Mouse (Mus musculus): ENCODE measurements around the gene Rhbdd3. TPM values are rescaled to one million over a fixed set of nuclear protein-coding genes. Genes with fewer than 3 reads are reported as not detected.
A peak's percentile ranks its signal among the peaks of the same experiment; 100 is the strongest.

Rhbdd3 gene
- polyA plus RNA-seq, 1 experiment from 2014 or later, result 11.1 TPM

DNA sequence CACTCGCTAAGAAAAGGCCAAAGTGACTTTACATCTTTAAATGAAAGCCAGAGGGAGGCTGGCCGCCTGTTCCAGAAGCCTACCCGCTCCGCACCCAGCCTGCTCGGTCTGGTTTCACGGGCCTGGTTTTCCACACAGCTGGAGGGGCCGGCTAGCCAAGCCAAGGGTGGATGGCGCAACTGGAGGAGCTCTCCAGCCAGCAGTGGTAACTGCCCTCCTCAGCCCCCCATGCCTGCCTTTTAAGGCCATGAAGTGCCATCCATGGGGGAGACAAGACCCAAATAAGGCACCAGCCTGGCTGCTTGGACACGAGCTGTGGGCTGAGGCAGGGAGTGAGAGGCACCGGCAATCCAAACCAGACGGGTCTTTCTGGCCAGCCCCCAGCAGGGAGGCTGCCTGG lies 37.2 kb downstream of the Rhbdd3 start:
- ATAC-seq (ENCODE audit: low read depth), result no peak
- WGBS (ENCODE audit: insufficient replicate concordance), result 68% methylated on average over 11 of the region's 11 CpGs
- H3K27ac ChIP-seq (ENCODE audit: low read length), result no peak overlapping the region

DNA sequence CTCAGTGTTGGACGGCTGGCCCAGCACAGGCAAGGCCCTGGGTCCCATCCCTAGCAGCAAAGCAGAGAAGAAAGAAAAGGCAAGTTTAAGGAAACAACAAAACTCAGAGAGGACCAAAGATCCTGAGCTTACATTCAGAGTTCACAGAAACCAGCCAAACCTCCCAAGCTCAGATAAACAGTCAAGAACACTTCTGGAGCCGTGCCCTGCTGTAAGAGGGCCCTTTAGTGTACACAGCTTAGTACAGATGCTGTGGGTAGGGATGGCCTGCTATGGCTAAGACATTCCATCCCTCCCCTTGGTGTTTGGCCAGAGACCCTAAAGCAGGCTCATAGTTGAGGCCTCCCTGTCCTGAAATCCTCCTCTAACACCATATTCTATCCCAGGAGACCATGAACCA lies 39.9 kb downstream of the Rhbdd3 start:
- H3K27ac ChIP-seq (ENCODE audit: low read length), result no peak overlapping the region
- no peaks in the 10 kb centered on the region for H3K27me3 ChIP-seq (ENCODE audit: control insufficient read depth, insufficient read depth, low read depth, low read length)
- no peaks in the 10 kb centered on the region for H3K36me3 ChIP-seq (ENCODE audit: control insufficient read depth, insufficient read depth)
- H3K9me3 ChIP-seq (replicated peaks; ENCODE audit: control insufficient read depth, low read length), result no peaks in the 10 kb centered on the region
- no peak overlapping the region for H3K4me3 ChIP-seq (ENCODE audit: low read depth, low read length)
- peaks cover 15% of the 10 kb centered on the region for H3K4me1 ChIP-seq (ENCODE audit: control insufficient read depth, low read depth, low read length)
- no peak overlapping the region for H3K4me2 ChIP-seq (ENCODE audit: low read depth, low read length)
- ATAC-seq (ENCODE audit: low read depth), result no peak
- H3K9ac ChIP-seq (ENCODE audit: low read depth, low read length), result no peak overlapping the region
- WGBS (ENCODE audit: insufficient replicate concordance), result 46% methylated on average over 2 of the region's 2 CpGs

More for the DNA sequence above, 37.2 kb downstream of the Rhbdd3 start:
- no peaks in the 10 kb centered on the region for H3K27me3 ChIP-seq (ENCODE audit: control insufficient read depth, insufficient read depth, low read depth, low read length)
- no peaks in the 10 kb centered on the region for H3K9me3 ChIP-seq (replicated peaks; ENCODE audit: control insufficient read depth, low read length)
- no peak overlapping the region for H3K4me3 ChIP-seq (ENCODE audit: low read depth, low read length)
- H3K36me3 ChIP-seq (ENCODE audit: control insufficient read depth, insufficient read depth), result no peaks in the 10 kb centered on the region
- peaks cover 12% of the 10 kb centered on the region for H3K4me1 ChIP-seq (ENCODE audit: control insufficient read depth, low read depth, low read length)
- H3K9ac ChIP-seq (ENCODE audit: low read depth, low read length), result no peak overlapping the region
- H3K4me2 ChIP-seq (ENCODE audit: low read depth, low read length), result no peak overlapping the region

DNA sequence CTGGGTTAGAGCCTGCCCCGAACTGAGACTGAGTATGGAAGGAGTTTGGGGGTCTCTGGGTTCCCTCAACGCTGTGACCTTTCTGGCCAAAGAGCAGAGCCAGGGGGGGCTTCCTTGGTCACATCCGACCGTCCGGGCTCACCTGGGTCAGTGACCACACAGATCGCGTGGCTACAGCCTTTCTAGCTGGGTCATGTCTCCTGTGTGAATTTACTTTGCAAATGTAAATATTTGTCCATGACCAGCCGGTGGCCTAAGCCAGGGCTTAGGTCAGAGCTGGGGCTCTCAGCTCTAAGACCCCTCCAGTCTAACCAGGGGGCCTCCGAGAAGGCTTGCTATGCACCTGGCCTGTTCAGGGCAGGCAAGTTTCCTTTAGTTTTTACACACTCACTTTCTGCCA lies 40.6 kb downstream of the Rhbdd3 start:
- peaks cover 15% of the 10 kb centered on the region for H3K4me1 ChIP-seq (ENCODE audit: control insufficient read depth, low read depth, low read length)
- H3K36me3 ChIP-seq (ENCODE audit: control insufficient read depth, insufficient read depth), result no peaks in the 10 kb centered on the region
- H3K27ac ChIP-seq (ENCODE audit: low read length), result no peak overlapping the region
- no peak overlapping the region for H3K4me2 ChIP-seq (ENCODE audit: low read depth, low read length)
- no peak overlapping the region for H3K9ac ChIP-seq (ENCODE audit: low read depth, low read length)
- no peak overlapping the region for H3K4me3 ChIP-seq (ENCODE audit: low read depth, low read length)
- H3K9me3 ChIP-seq (replicated peaks; ENCODE audit: control insufficient read depth, low read length), result no peaks in the 10 kb centered on the region
- peak; percentile 73 for ATAC-seq (ENCODE audit: low read depth)
- H3K27me3 ChIP-seq (ENCODE audit: control insufficient read depth, insufficient read depth, low read depth, low read length), result no peaks in the 10 kb centered on the region
- 68% methylated on average over 9 of the region's 9 CpGs for WGBS (ENCODE audit: insufficient replicate concordance)

DNA sequence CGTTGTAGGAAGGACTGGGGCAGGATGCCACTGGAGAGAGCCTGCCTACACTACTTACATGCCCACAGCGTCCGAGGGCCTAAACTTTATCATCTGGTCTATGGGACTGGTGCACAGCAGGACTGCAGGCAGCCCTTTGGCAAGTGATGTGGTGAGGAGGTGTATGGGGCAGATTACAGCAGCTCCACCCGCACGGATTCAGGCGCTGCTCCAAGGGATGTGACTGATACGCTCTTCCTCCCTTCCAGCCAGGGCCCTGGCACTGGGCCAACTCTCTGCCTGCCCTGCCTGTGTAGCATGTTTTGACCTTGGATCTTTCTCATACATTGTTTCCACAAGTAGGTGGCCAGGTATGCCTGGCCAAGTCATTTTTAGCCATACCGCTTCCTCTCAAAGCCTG lies 41.9 kb downstream of the Rhbdd3 start:
- no peak overlapping the region for H3K9ac ChIP-seq (ENCODE audit: low read depth, low read length)
- WGBS (ENCODE audit: insufficient replicate concordance), result 50% methylated on average over 8 of the region's 8 CpGs
- no peak overlapping the region for H3K27ac ChIP-seq (ENCODE audit: low read length)
- H3K36me3 ChIP-seq (ENCODE audit: control insufficient read depth, insufficient read depth), result no peaks in the 10 kb centered on the region
- ATAC-seq (ENCODE audit: low read depth), result peak; percentile 61
- no peaks in the 10 kb centered on the region for H3K27me3 ChIP-seq (ENCODE audit: control insufficient read depth, insufficient read depth, low read depth, low read length)
- peaks cover 15% of the 10 kb centered on the region for H3K4me1 ChIP-seq (ENCODE audit: control insufficient read depth, low read depth, low read length)
- no peak overlapping the region for H3K4me2 ChIP-seq (ENCODE audit: low read depth, low read length)
- H3K9me3 ChIP-seq (replicated peaks; ENCODE audit: control insufficient read depth, low read length), result no peaks in the 10 kb centered on the region
- H3K4me3 ChIP-seq (ENCODE audit: low read depth, low read length), result no peak overlapping the region

DNA sequence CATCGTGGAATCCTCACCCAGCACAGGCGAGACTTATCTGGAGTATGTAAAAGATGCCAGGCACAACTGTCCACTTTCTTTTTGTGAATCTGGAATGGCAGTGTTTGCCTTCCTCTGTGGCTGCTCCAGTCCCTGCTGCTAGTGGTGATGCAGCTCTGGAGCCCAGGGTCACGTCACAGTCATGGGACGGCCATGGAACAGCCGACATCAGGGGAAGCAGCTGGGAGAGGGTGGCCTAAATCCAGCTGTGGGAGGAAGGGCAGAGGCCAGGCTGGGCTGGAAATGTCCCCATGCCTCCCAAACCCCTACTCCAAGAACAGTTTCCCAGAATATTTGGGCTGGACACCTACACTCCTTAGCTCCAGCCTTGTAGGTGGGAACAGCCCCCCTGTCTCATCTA lies 42.5 kb downstream of the Rhbdd3 start:
- Histone ChIP-seq H3K27me3 (ENCODE audit: control insufficient read depth, insufficient read depth, low read depth, low read length) (no peaks in the 10 kb centered on the region), H3K36me3 (ENCODE audit: control insufficient read depth, insufficient read depth) (no peaks in the 10 kb centered on the region), H3K4me2 (ENCODE audit: low read depth, low read length) (no peak overlapping the region), H3K9ac (ENCODE audit: low read depth, low read length) (no peak overlapping the region), H3K27ac (ENCODE audit: low read length) (no peak overlapping the region), H3K9me3 (replicated peaks; ENCODE audit: control insufficient read depth, low read length) (no peaks in the 10 kb centered on the region), H3K4me1 (ENCODE audit: control insufficient read depth, low read depth, low read length) (peaks cover 15% of the 10 kb centered on the region), H3K4me3 (ENCODE audit: low read depth, low read length) (no peak overlapping the region)
- ATAC-seq (ENCODE audit: low read depth), result no peak
- 57% methylated on average over 5 of the region's 5 CpGs for WGBS (ENCODE audit: insufficient replicate concordance)

DNA sequence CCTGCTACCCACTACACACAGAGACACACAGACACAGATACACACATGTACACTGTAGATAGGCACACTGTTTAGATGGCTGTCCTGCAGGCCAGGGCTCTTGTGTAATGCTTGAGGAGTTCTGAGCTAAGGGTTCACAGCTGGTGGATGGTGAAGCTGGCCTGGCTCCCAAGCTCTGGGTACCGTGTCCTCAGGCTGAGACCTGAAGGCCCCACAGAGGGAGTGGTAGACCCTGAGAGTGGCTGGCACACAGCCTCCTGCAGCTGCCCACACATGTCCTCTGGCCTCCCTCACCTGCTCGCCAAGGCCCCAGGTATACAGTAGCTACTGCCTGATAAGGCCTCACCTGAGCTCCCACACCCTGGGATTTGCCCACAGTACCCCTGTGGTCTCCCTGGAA lies 43.2 kb downstream of the Rhbdd3 start:
- no peaks in the 10 kb centered on the region for H3K9me3 ChIP-seq (replicated peaks; ENCODE audit: control insufficient read depth, low read length)
- 56% methylated on average over 2 of the region's 2 CpGs for WGBS (ENCODE audit: insufficient replicate concordance)
- no peaks in the 10 kb centered on the region for H3K27me3 ChIP-seq (ENCODE audit: control insufficient read depth, insufficient read depth, low read depth, low read length)
- H3K36me3 ChIP-seq (ENCODE audit: control insufficient read depth, insufficient read depth), result no peaks in the 10 kb centered on the region
- no peak overlapping the region for H3K4me3 ChIP-seq (ENCODE audit: low read depth, low read length)
- H3K27ac ChIP-seq (ENCODE audit: low read length), result no peak overlapping the region
- H3K9ac ChIP-seq (ENCODE audit: low read depth, low read length), result no peak overlapping the region
- H3K4me2 ChIP-seq (ENCODE audit: low read depth, low read length), result no peak overlapping the region
- peaks cover 15% of the 10 kb centered on the region for H3K4me1 ChIP-seq (ENCODE audit: control insufficient read depth, low read depth, low read length)
- no peak for ATAC-seq (ENCODE audit: low read depth)

DNA sequence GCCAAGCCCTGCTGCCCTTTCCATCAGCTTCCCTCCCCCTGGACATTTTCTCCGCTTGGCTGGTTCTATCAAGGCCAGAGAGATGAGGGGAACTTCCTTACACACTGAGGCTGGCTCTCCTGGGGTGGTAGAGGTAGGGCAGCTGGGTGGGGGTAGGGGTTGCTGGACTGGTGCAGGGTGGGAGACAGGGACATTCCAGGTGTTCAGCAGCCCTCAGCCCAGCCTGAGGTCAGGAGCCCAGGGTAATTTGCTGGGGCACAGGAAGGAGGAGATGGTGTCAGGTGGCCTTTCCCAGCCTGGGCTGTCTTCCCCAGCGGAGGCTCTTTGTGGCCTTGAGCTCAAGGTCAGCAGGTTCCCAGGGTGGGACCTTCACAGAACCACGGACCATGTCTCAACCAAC lies 46.9 kb downstream of the Rhbdd3 start:
- Histone ChIP-seq H3K9me3 (replicated peaks; ENCODE audit: control insufficient read depth, low read length) (no peaks in the 10 kb centered on the region), H3K9ac (ENCODE audit: low read depth, low read length) (no peak overlapping the region), H3K27me3 (ENCODE audit: control insufficient read depth, insufficient read depth, low read depth, low read length) (peaks cover 3% of the 10 kb centered on the region; the same call in 1 of the 2 replicates), H3K4me2 (ENCODE audit: low read depth, low read length) (no peak overlapping the region), H3K36me3 (ENCODE audit: control insufficient read depth, insufficient read depth) (no peaks in the 10 kb centered on the region), H3K4me3 (ENCODE audit: low read depth, low read length) (no peak overlapping the region), H3K4me1 (ENCODE audit: control insufficient read depth, low read depth, low read length) (peaks cover 14% of the 10 kb centered on the region; the same call in 1 of the 2 replicates), H3K27ac (ENCODE audit: low read length) (no peak overlapping the region)
- WGBS (ENCODE audit: insufficient replicate concordance), result 73% methylated on average over 3 of the region's 3 CpGs
- no peak for ATAC-seq (ENCODE audit: low read depth)

DNA sequence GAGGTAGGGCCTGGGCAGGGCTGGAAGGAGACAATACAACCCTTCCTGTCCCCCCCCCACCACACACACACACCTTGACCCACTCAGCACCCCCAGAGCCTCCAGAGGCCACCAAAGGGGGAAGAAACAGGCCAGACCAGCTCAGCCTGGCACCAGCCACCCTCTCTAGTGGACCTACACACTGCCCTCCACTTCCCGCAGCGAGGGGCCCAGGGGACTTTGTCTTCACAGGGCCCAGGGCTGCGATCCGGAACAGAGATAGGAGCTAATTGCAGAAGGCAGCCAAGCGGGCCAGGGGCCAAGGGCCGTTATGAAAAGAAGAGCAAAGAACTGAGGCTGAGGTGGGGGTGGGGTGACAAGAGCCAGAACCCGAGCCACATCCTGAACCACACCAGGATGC lies 50.5 kb downstream of the Rhbdd3 start:
- Histone ChIP-seq H3K9me3 (replicated peaks; ENCODE audit: control insufficient read depth, low read length) (no peaks in the 10 kb centered on the region), H3K4me3 (ENCODE audit: low read depth, low read length) (no peak overlapping the region), H3K27me3 (ENCODE audit: control insufficient read depth, insufficient read depth, low read depth, low read length) (peaks cover 24% of the 10 kb centered on the region), H3K27ac (ENCODE audit: low read length) (no peak overlapping the region), H3K4me1 (ENCODE audit: control insufficient read depth, low read depth, low read length) (peaks cover 11% of the 10 kb centered on the region; the same call in 1 of the 2 replicates), H3K9ac (ENCODE audit: low read depth, low read length) (no peak overlapping the region; the same call in 1 of the 2 replicates), H3K36me3 (ENCODE audit: control insufficient read depth, insufficient read depth) (no peaks in the 10 kb centered on the region), H3K4me2 (ENCODE audit: low read depth, low read length) (no peak overlapping the region)
- 7% methylated on average over 7 of the region's 7 CpGs for WGBS (ENCODE audit: insufficient replicate concordance)
- peak; percentile 30 for ATAC-seq (ENCODE audit: low read depth)

DNA sequence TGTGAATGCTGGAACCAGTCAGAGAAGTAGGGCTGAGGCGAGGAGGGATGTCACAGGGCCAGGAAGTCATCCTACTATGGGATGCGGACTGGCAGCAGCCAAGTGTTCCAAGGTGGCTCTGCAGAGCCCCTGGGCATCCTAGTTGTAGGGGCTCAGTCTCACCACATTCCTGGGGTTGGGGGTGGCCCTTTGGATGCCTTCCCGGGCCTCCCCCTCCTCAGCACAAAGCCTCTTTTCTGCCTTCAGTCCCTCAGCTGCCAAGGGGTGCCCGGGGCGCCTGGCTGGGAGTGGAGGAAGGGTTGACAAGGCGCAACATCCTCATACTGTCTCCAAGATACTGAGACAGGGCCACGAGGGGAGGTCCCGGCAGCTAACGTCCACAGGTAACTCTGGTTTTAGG lies 51.2 kb downstream of the Rhbdd3 start:
- 45% methylated on average over 9 of the region's 9 CpGs for WGBS (ENCODE audit: insufficient replicate concordance)
- H3K27ac ChIP-seq (ENCODE audit: low read length), result no peak overlapping the region
- H3K4me3 ChIP-seq (ENCODE audit: low read depth, low read length), result no peak overlapping the region
- H3K4me2 ChIP-seq (ENCODE audit: low read depth, low read length), result no peak overlapping the region
- peaks cover 11% of the 10 kb centered on the region; the same call in 1 of the 2 replicates for H3K4me1 ChIP-seq (ENCODE audit: control insufficient read depth, low read depth, low read length)
- no peak overlapping the region for H3K9ac ChIP-seq (ENCODE audit: low read depth, low read length)
- peaks cover 24% of the 10 kb centered on the region for H3K27me3 ChIP-seq (ENCODE audit: control insufficient read depth, insufficient read depth, low read depth, low read length)
- no peaks in the 10 kb centered on the region for H3K9me3 ChIP-seq (replicated peaks; ENCODE audit: control insufficient read depth, low read length)
- no peaks in the 10 kb centered on the region for H3K36me3 ChIP-seq (ENCODE audit: control insufficient read depth, insufficient read depth)
- no peak for ATAC-seq (ENCODE audit: low read depth)

Measured in liver, embryonic 16.5 days (tissue).